Mouse (Mus musculus): ENCODE results near the gene Cx3cr1. TPM values are rescaled to one million over a fixed set of nuclear protein-coding genes. Genes with fewer than 3 reads are reported as not detected.

Gene Cx3cr1
- total RNA-seq, 2 experiments from 2014 or later: 28.3 to 31.6 TPM

- DNase-seq (ENCODE audit: low spot score in 2 of 2): peak in 1 of 2 experiments; percentile 48
Measured at GRCm38 (mm10) chr9:119977557-119978060, 92.1 kb downstream of the Cx3cr1 start.

- no peak for DNase-seq (ENCODE audit: low spot score in 2 of 2)
Measured at GRCm38 (mm10) chr9:119976704-119977556, 92.7 kb downstream of the Cx3cr1 start.

DNA sequence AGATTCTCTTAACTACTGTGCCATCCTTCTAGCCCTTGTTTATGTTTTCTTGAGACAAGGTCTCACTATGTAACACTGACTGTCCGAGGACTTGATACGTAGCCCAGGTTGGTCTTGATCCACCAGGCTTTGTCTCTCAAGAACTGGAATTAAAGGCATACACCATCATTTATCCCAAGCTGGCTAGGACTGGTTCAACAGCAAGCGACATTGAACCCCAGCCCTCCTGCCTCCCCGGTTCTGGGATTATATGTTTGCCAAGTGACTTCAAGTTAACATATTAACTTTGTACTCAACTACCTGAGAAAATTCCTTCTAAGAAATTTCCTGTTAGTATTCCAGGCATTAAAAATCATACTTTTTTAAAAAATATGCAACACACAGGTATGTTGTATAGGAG lies 94.4 kb downstream of the Cx3cr1 start:
- DNase-seq (ENCODE audit: low spot score in 2 of 2): no peak

GRCm38 (mm10) chr9:119974609-119975008 lies 95.1 kb downstream of the Cx3cr1 start:
- DNase-seq (ENCODE audit: low spot score in 2 of 2): peak in 1 of 2 experiments; percentile 13

DNA sequence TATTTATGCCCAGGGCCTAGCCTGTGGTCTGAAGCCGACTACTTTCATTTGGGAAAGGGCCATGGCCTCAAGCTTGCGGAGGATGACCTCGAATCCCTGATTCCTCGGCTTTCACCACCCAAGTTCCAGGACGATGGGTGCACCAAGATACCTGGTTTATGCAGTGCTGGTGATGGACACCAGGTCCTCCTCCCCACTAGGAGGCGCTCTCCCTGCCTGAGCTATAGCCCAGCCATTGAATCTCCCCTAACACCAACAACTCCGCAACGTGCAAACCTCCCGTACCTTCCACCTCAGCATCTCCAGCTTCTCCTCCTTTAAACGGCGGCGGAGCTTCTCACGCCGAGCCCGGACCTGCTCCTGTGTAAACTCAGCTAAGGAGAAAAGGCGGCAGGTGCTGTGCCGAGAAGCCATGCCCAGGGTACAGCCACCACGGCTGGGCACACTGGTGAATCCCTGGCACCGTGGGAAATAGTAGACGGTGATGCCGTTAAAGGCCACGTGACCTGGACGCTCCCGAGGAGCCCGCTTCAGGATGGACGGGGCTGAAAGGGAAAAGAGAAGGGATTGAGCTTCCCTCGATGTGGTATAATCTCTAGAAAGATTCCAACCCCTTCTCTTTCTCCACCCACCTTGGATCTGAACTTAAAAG lies 95.7 kb downstream of the Cx3cr1 start:
- peak; percentile 30 to 33 for DNase-seq (ENCODE audit: low spot score in 2 of 2)

DNA sequence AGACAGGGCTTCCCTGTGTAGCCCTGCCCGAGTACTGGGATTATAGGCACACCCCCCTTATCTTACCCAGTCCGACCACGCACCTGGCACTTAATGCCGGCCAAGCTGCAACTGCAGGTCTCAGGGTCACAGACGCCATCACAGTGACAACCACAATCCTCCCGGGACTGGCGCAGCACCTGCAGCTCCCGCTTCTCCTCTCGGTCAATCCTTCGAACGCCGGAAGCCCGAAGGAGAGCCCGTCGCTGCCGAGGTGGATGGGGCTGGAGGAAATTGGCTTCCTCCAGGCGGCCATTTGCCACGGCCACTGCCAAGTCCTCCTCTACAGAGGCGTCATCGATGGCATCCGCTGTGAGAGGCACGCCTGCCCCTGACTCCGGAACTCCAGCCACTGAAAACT lies 96.4 kb downstream of the Cx3cr1 start:
- peak in 1 of 2 experiments; percentile 15 for DNase-seq (ENCODE audit: low spot score in 2 of 2)

DNA sequence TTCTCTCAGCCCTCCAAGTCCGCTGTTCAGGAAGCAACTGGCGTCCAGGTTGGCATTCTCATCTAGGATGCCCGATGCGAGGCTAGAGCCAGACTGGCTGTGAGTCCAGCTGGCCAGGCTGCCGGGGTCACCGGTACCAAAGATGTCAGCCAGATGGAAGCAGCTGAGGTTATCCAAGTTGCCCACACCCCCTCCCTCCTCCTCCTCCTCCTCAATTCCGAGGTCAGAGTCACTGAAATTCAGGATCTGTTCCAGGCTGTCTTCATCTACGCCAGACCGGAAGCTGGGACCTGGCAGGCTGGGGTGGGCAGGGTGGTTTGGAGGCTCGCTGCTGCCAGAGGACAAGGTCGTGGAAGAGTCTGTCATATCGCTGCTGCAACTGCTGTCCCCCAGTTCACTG lies 97.1 kb downstream of the Cx3cr1 start:
- peak; percentile 22 to 51 for DNase-seq (ENCODE audit: low spot score in 2 of 2)

DNA sequence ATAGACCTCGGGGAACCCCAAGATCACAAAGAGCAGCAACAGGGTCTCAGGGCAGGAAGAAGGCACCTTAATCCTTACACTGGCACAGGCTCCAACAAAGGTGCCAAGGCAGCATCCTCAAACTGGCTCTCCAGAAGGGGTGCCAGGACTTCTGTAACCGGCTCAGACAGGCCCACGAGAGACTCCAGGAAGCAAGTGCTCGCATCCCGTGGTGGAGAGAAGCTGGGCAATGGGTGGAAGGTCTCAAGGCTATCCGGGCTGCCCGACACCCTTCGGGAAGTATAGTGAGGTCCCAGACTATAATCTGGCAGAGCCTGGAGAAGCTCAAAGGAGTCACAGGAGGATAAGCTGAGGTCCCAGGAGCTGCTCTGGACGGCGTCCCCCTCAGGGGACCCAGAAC lies 97.5 kb downstream of the Cx3cr1 start:
- DNase-seq (ENCODE audit: low spot score in 2 of 2): peak in 1 of 2 experiments; percentile 20

- peak; percentile 79 for DNase-seq (ENCODE audit: low spot score in 2 of 2)
Measured at GRCm38 (mm10) chr9:119970763-119971656, 98.7 kb downstream of the Cx3cr1 start.

DNA sequence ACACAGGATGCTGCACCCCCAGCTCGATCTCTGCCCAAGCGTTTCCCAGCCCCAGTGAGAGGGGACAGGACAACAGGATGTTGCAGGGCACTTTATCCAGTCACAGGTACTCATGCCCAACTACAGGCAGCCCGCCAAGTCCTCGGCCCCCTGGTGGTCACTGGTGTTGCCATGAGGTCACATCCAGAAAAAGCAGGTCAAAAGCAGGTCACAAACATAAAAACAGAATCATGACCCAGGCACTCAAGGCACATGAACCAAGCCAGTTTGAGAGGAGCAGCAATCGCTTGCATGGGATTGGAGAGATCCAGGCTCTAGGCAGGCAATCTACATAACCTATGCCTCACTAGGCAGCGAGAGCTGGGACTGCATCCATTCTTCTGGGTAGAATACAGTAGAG lies 99.5 kb downstream of the Cx3cr1 start:
- peak; percentile 57 to 59 for DNase-seq (ENCODE audit: low spot score in 2 of 2)

GRCm38 (mm10) chr9:119969811-119970210 lies 99.9 kb downstream of the Cx3cr1 start:
- no peak for DNase-seq (ENCODE audit: low spot score in 2 of 2)

DNA sequence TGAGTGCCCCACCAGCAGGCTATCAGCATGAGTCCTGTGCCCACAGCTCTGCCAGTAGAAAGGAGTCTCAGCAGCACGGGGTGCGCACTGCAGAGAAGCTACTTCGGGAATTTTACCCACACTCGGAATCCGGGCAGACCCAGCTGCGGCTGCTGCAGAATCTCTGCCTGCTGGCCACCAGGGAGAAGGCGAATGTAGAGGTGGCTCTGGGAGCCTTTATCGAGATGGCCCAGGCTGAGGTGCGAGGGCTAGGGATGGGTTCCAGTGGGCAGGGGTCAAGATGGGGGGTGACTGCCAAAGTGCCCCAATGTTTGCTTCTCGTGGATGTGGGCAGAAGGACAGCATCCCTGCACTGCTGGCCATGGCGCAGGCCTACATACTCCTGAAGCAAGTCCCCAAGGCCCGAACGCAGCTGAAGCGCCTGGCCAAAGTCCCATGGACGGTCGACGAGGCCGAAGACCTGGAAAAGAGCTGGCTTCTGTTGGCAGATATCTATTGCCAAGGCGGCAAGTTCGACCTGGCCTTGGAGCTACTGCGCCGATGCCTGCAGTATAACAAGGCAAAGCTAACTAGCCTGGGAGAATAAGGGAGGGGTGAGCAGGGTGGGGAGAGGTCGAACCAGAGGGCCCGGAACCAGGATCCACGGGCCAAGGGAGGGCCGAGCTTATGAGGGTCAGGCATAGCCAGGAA lies 103.3 kb downstream of the Cx3cr1 start:
- DNase-seq (ENCODE audit: low spot score in 2 of 2): no peak

DNA sequence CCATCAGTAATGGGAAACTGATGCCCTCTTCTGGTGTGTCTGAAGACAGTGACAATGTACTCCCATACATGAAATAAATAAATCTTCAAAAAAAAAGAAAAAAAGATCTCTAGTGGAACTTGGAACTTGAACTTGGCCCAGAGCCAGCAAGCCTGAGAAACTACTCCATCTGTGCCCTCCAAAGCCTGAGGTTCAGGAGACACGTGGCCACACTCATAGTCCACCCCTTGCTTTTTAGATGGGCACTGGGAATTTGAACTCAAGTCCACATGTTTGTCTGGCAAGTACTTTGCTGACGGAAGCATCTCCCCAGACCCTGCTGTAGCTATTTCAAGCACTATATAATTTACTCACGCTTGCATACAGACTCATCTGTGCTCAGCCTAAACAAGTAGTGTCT lies 104.5 kb downstream of the Cx3cr1 start:
- DNase-seq (ENCODE audit: low spot score in 2 of 2): no peak

- DNase-seq (ENCODE audit: low spot score in 2 of 2): no peak
Measured at GRCm38 (mm10) chr9:119964206-119964605, 105.5 kb downstream of the Cx3cr1 start.

DNA sequence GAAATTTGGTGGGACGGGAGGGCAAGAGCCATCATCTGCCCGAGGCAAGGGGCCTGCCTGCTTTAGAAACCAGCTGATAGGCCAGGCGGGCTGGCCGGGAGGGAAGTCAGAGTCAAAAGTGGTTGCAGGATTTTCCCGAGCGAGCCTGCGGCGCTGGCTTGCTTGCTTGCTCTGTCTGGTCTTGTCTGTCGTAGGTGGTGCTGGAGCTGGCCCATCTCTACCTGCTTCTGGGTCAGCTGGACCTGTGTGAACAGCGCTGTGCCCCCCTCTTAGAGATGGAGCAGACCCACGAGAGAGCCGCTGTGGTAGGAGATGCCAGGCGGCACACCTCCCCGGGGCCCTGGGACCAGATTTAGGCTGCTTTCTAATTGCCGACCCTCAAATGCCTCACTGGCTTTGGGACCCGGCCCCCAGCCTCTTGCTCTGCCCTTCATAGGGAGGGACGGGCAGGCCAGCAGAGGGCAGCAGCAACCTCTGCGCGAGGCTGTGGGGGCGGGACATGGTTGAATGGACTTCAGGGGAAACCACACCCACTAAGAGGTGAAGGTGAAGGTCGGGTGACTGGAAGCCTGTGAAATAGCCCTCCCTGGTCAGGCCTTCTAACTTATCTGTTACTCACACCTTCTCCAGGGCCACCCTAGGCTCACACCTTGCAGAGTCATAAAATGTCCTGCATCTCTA lies 106.6 kb downstream of the Cx3cr1 start:
- peak; percentile 60 for DNase-seq (ENCODE audit: low spot score in 2 of 2)

DNA sequence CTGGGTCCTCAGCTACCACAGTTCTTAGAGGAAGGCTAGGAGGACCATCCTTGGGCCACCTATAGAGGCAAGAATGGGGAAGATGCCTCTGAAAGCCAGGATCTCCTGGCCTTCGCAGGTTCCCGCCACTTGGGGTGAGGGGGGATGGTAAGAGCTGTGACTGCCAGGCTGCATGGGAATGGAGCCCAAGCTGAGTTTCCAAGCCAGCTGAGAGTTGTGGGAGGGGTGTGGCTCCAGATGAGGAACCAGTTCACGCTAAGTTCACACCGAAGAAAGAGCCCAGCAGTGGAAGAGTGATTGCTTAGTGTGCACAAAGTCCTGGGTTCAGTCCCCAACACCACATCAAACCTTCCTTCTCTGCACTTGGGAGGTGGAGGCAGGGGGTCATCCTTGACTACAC lies 107.5 kb downstream of the Cx3cr1 start:
- no peak for DNase-seq (ENCODE audit: low spot score in 2 of 2)

DNA sequence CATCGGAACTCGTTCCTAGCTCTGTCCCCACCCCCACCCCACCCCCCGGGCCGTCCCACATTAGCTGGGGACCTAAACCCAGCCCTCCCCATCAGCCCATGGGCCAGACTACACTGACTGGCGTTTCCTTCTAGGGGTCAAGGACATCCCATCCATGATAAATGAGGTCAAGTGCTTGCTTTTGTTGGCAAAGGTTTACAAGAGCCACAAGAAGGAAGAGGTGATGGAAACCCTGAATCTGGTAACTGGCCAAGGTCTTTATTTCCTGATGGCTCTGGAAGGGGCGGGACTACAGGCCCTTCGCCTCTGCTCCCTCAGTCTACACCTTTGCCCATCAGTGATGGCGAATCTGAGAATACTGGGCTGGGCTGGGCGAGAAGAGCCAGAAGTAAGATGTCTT lies 110.8 kb downstream of the Cx3cr1 start:
- DNase-seq (ENCODE audit: low spot score in 2 of 2): no peak

DNA sequence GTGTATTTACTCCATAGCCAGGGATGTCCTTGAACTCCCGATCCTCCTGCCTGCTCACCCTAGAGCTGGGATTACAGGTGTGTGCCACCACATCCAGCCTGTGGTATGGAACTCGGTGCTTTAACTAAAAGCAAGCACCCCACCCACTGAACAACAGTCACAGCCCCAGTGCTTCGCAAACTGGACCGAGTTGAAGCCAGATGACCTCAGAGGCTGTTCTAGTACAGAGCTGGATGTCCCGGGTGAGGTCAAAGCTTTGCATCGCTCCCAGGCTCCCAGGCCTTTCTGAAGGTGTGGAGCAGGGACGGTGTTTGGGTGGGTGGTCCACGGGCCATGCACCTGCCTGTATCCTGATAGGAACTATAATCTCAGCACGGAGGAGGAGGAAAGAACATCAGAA lies 118.3 kb downstream of the Cx3cr1 start:
- DNase-seq (ENCODE audit: low spot score in 2 of 2): no peak

DNA sequence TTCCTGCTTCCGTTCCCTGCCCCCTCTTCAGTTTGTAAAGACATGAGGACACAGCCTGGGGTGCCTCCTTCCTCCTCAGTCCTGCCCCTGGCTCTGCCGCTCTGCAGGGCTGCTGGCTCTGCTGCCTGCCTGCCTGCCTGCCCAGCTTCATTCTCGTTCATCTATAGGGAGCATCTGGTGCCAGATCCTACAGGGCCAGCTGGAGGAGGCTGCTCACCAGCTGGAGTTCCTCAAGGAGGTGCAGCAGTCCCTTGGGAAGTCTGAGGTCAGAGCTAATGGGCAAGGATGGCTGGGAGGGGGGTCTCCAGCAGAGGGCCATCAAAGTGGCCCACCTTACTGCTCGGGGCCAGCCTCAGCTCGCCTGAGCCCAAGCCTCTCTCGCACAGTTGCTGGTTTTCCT lies 119.2 kb downstream of the Cx3cr1 start:
- no peak for DNase-seq (ENCODE audit: low spot score in 2 of 2)

DNA sequence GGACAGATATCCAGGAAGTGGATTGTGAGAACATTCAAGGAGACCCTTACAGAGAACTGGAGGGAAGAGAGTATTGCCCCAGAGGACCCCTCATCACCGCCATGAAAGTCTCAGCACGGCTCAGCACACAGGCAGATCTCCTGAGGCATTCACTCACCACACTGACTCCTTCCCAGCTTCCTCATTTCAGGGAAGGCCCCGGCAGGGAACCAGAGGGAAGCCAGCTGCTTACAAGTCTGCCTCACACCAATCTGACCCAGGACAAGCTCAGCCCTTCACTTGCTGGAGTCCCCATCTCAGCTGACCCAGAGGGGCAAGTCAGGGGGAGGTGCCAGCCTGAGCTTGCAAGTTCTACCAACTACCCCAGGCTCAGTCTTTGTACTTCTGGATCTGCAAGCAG lies 120.9 kb downstream of the Cx3cr1 start:
- no peak for DNase-seq (ENCODE audit: low spot score in 2 of 2)

Measured in layer of hippocampus, postnatal 10 days (tissue).